15 mouse cellular contexts compared by ENCODE assay signal in the genomic region with DNA sequence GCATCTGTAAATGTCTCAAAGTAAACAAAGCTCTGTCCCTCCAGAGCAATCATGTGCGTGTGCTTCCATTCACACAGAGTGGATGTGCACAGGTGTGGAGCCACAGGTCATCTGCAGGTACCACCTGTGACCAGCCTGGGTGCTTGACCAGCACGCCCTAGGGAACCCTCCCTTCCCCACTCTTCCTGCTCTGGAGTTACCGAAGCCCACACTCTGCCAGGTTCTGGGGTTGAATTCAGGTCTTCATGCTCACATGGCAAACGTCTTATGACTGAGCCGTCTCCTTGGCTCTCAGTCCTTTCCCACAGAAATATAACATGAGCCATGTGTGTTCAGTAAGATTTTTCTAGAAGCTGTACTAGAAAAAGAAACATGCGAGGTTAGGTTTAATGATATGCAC.
DNase-seq lines count a peak whose midpoint lies in the region; ATAC-seq and TF ChIP-seq lines count a peak whose summit lies in the region.
"Had no signal": no experiment of that assay in that cellular context is flagged by ENCODE, and none has a peak within 500 bp of the region (broad histone marks: within the 10 kb centered on the region; RNA-seq: fewer than 3 reads in every experiment).

No protein-coding gene starts in this region.

- H3K4me1 ChIP-seq in hindbrain, embryonic 14.5 days (replicated peaks; ENCODE audit: control insufficient read depth, insufficient read depth, low read length) = peaks cover 45% of the 10 kb centered on the region
- H3K4me1 ChIP-seq in hindbrain, embryonic 16.5 days (ENCODE audit: control insufficient read depth, insufficient read depth, low read depth, low read length) = peaks cover 31% of the 10 kb centered on the region
- H3K4me1 ChIP-seq in liver, postnatal 0 days (ENCODE audit: insufficient read depth) = peaks cover 17% of the 10 kb centered on the region
- peaks cover 18% of the 10 kb centered on the region for H3K4me1 ChIP-seq in liver, embryonic 12.5 days
- peaks cover 14% of the 10 kb centered on the region for H3K4me1 ChIP-seq in embryonic fibroblast, embryonic 13.5 days (ENCODE audit: control insufficient read depth, insufficient read depth, low read length)
- peaks cover 41% of the 10 kb centered on the region for H3K4me1 ChIP-seq in midbrain, embryonic 15.5 days

- TF ChIP-seq POLR2A in embryonic fibroblast, embryonic 13.5 days (IDR thresholded peaks at IDR 0.05; ENCODE audit: low read depth, low read length) = no peak

- no peak for TF ChIP-seq EP300 in liver, postnatal 0 days (IDR thresholded peaks at IDR 0.05; ENCODE audit: low read depth)

- 78% methylated on average over 6 of the region's 6 CpGs for WGBS in hindbrain, embryonic 14.5 days
- WGBS in hindbrain, embryonic 16.5 days = 80% methylated on average over 6 of the region's 6 CpGs
- WGBS in liver, postnatal 0 days (ENCODE audit: insufficient replicate concordance) = 74% methylated on average over 6 of the region's 6 CpGs
- WGBS in liver, embryonic 12.5 days (ENCODE audit: insufficient replicate concordance) = 62% methylated on average over 6 of the region's 6 CpGs
- WGBS in midbrain, embryonic 15.5 days = 86% methylated on average over 6 of the region's 6 CpGs

- no peaks in the 10 kb centered on the region for H3K9me3 ChIP-seq in hindbrain, embryonic 14.5 days (ENCODE audit: control insufficient read depth, low read length)
- no peaks in the 10 kb centered on the region for H3K9me3 ChIP-seq in hindbrain, embryonic 16.5 days (ENCODE audit: control insufficient read depth, low read length)
- H3K9me3 ChIP-seq in liver, postnatal 0 days (ENCODE audit: low read length) = no peaks in the 10 kb centered on the region
- H3K9me3 ChIP-seq in liver, embryonic 12.5 days (replicated peaks) = no peaks in the 10 kb centered on the region
- no peaks in the 10 kb centered on the region for H3K9me3 ChIP-seq in midbrain, embryonic 15.5 days
- H3K9me3 ChIP-seq: heart, embryonic 15.5 days; hindbrain, embryonic 15.5 days had no signal

- no peak overlapping the region for H3K4me3 ChIP-seq in hindbrain, embryonic 14.5 days (replicated peaks; ENCODE audit: low read length)
- H3K4me3 ChIP-seq in hindbrain, embryonic 16.5 days (ENCODE audit: low read length) = no peak overlapping the region
- H3K4me3 ChIP-seq in liver, postnatal 0 days (ENCODE audit: low read depth, low read length) = no peak overlapping the region
- no peak overlapping the region for H3K4me3 ChIP-seq in liver, embryonic 12.5 days
- no peak overlapping the region for H3K4me3 ChIP-seq in embryonic fibroblast, embryonic 13.5 days (ENCODE audit: insufficient read depth, low read length)
- H3K4me3 ChIP-seq in midbrain, embryonic 15.5 days = no peak overlapping the region
- H3K4me3 ChIP-seq: heart, embryonic 15.5 days; hindbrain, embryonic 15.5 days had no signal

- no peak for TF ChIP-seq CTCF in liver, postnatal 0 days (IDR thresholded peaks at IDR 0.05; ENCODE audit: low read depth)
- TF ChIP-seq CTCF in embryonic fibroblast, embryonic 13.5 days (IDR thresholded peaks at IDR 0.05; ENCODE audit: borderline replicate concordance, insufficient read depth, low read length) = no peak

- no peak overlapping the region for H3K4me2 ChIP-seq in hindbrain, embryonic 14.5 days (replicated peaks)
- H3K4me2 ChIP-seq in hindbrain, embryonic 16.5 days (ENCODE audit: low read length) = no peak overlapping the region
- no peak overlapping the region for H3K4me2 ChIP-seq in liver, postnatal 0 days (ENCODE audit: low read depth, low read length)
- no peak overlapping the region for H3K4me2 ChIP-seq in liver, embryonic 12.5 days
- no peak overlapping the region for H3K4me2 ChIP-seq in midbrain, embryonic 15.5 days
- H3K4me2 ChIP-seq: heart, embryonic 15.5 days; hindbrain, embryonic 15.5 days had no signal

- H3K27me3 ChIP-seq in hindbrain, embryonic 14.5 days (ENCODE audit: control insufficient read depth, insufficient read depth, low read length) = no peaks in the 10 kb centered on the region
- no peaks in the 10 kb centered on the region for H3K27me3 ChIP-seq in hindbrain, embryonic 16.5 days (replicated peaks; ENCODE audit: control insufficient read depth, insufficient read depth, low read length)
- no peaks in the 10 kb centered on the region for H3K27me3 ChIP-seq in liver, postnatal 0 days (ENCODE audit: insufficient read depth, low read length)
- no peaks in the 10 kb centered on the region for H3K27me3 ChIP-seq in liver, embryonic 12.5 days (replicated peaks)
- no peaks in the 10 kb centered on the region for H3K27me3 ChIP-seq in midbrain, embryonic 15.5 days (replicated peaks)
- H3K27me3 ChIP-seq: heart, embryonic 15.5 days; hindbrain, embryonic 15.5 days had no signal

- no peaks in the 10 kb centered on the region for H3K36me3 ChIP-seq in hindbrain, embryonic 14.5 days (replicated peaks; ENCODE audit: control insufficient read depth, insufficient read depth)
- H3K36me3 ChIP-seq in hindbrain, embryonic 16.5 days (ENCODE audit: control insufficient read depth, insufficient read depth, low read length) = no peaks in the 10 kb centered on the region
- H3K36me3 ChIP-seq in liver, postnatal 0 days (replicated peaks; ENCODE audit: insufficient read depth, low read length) = no peaks in the 10 kb centered on the region
- H3K36me3 ChIP-seq in liver, embryonic 12.5 days = no peaks in the 10 kb centered on the region
- H3K36me3 ChIP-seq in midbrain, embryonic 15.5 days (replicated peaks) = no peaks in the 10 kb centered on the region
- H3K36me3 ChIP-seq: heart, embryonic 15.5 days; hindbrain, embryonic 15.5 days had no signal

- ATAC-seq in hindbrain, embryonic 14.5 days (ENCODE audit: low FRiP score) = no peak
- ATAC-seq in hindbrain, embryonic 16.5 days = no peak
- ATAC-seq in liver, postnatal 0 days = no peak
- ATAC-seq in liver, embryonic 12.5 days = no peak
- ATAC-seq in midbrain, embryonic 15.5 days (replicated peaks) = no peak
- ATAC-seq in erythroblast, adult 5-6 weeks (replicated peaks; ENCODE audit: low FRiP score, poor library complexity, severe bottlenecking) = no peak
- ATAC-seq: CD4-positive, CD25-positive, alpha-beta regulatory T cell, adult 4 months had no signal

- no peak overlapping the region for H3K9ac ChIP-seq in hindbrain, embryonic 14.5 days
- no peak overlapping the region for H3K9ac ChIP-seq in hindbrain, embryonic 16.5 days (ENCODE audit: low read depth, low read length)
- no peak overlapping the region for H3K9ac ChIP-seq in liver, postnatal 0 days (replicated peaks)
- H3K9ac ChIP-seq in liver, embryonic 12.5 days = no peak overlapping the region
- no peak overlapping the region for H3K9ac ChIP-seq in midbrain, embryonic 15.5 days
- H3K9ac ChIP-seq: heart, embryonic 15.5 days; hindbrain, embryonic 15.5 days had no signal

- H3K27ac ChIP-seq in hindbrain, embryonic 14.5 days = 0 out of 2 replicates have a peak overlapping the region, but pooled peaks have one; percentile 12
- H3K27ac ChIP-seq in hindbrain, embryonic 16.5 days (ENCODE audit: low read depth, low read length) = no peak overlapping the region
- H3K27ac ChIP-seq in liver, postnatal 0 days (ENCODE audit: low read depth) = peak overlapping the region; percentile 99
- H3K27ac ChIP-seq in liver, embryonic 12.5 days = no peak overlapping the region
- peak overlapping the region; percentile 24; the same call in 1 of the 2 replicates for H3K27ac ChIP-seq in embryonic fibroblast, embryonic 13.5 days (ENCODE audit: insufficient read depth, low read length)
- peak overlapping the region; percentile 52; the same call in 1 of the 2 replicates for H3K27ac ChIP-seq in midbrain, embryonic 15.5 days
- H3K27ac ChIP-seq: hindbrain, embryonic 15.5 days had no signal

- no peak for DNase-seq in hindbrain, embryonic 14.5 days (ENCODE audit: low spot score)
- DNase-seq in liver, postnatal 0 days = no peak
- no peak for DNase-seq in embryo, embryonic 10 days (ENCODE audit: low spot score)
- DNase-seq: adrenal gland, postnatal 10 days; cerebellum, adult 8-10 months; lung, adult 2 months; thymus, postnatal 25 days had no signal

Comparison
In these comparisons a context has a peak if more than half of its experiments do, and no peak if none do; other contexts are left out.
1. H3K27ac ChIP-seq: peak in hindbrain, embryonic 14.5 days (single experiment), liver, postnatal 0 days (single experiment), embryonic fibroblast, embryonic 13.5 days (single experiment) and midbrain, embryonic 15.5 days (single experiment); none in hindbrain, embryonic 16.5 days (single experiment) and liver, embryonic 12.5 days (single experiment).